Mouse (Mus musculus): ENCODE measurements at regions not wholly inside any gene's neighbourhood (a gene's known extent, or its start where the extent isn't known, plus 50 kb on each side); places are given as distances from the start of the nearest gene placed in this dataset.
A peak's percentile ranks its signal among the peaks of the same experiment; 100 is the strongest.

DNA sequence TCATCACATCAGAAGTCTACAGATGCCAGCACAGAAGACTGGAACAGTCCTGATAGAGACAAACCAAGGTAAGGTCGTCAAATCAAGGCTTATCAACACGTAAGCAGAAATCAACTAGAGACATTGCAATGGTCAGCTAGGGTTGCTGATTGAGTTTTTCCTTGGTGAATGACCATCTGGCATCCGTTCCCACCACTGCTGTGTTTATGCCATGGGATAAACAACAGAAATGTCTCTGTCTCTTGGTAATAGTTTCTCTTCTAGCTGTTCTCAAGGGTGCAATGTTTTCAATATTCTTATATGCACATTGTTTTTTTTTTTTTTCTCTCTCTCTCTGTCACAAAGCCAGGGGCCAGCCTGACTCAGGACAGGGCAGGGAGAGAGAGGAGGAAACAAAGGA lies 110.2 kb upstream of the Plxnc1 start:
- H3K4me1 ChIP-seq = no peaks in the 10 kb centered on the region
- no peaks in the 10 kb centered on the region for H3K36me3 ChIP-seq
- no peaks in the 10 kb centered on the region for H3K9me3 ChIP-seq
- no peaks in the 10 kb centered on the region for H3K27me3 ChIP-seq (replicated peaks)
- 67% methylated on average over 3 of the region's 3 CpGs for WGBS
- no peak for ATAC-seq (ENCODE audit: insufficient read depth, low FRiP score, low read depth)
- H3K4me3 ChIP-seq (replicated peaks) = no peak overlapping the region
- no peak overlapping the region for H3K9ac ChIP-seq
- H3K27ac ChIP-seq = no peak overlapping the region
- no peak overlapping the region for H3K4me2 ChIP-seq

DNA sequence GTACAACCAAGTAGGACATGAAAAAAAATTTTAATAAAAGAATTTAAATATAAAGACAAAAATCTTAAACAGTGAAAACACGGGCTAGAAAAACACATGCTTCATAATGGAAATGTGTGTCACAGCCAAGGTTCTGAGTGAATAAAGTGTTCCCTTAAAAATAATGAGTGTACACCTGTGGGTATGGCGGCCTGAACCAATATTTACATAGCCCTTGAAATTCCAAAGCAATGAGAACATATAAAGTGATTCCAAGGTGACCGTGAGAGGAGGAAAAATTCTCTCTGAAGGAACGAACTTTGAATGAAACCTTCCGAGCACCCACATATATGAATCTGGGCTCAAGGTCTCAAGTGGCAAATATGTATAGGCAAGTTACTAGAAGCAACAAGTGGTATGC lies 104.2 kb upstream of the Plxnc1 start:
- no peak overlapping the region for H3K4me3 ChIP-seq (replicated peaks)
- no peaks in the 10 kb centered on the region for H3K9me3 ChIP-seq
- no peak overlapping the region for H3K27ac ChIP-seq
- H3K36me3 ChIP-seq = no peaks in the 10 kb centered on the region
- H3K27me3 ChIP-seq (replicated peaks) = no peaks in the 10 kb centered on the region
- H3K9ac ChIP-seq = no peak overlapping the region
- no peaks in the 10 kb centered on the region for H3K4me1 ChIP-seq
- H3K4me2 ChIP-seq = no peak overlapping the region
- 64% methylated on average over 5 of the region's 5 CpGs for WGBS
- no peak for ATAC-seq (ENCODE audit: insufficient read depth, low FRiP score, low read depth)

DNA sequence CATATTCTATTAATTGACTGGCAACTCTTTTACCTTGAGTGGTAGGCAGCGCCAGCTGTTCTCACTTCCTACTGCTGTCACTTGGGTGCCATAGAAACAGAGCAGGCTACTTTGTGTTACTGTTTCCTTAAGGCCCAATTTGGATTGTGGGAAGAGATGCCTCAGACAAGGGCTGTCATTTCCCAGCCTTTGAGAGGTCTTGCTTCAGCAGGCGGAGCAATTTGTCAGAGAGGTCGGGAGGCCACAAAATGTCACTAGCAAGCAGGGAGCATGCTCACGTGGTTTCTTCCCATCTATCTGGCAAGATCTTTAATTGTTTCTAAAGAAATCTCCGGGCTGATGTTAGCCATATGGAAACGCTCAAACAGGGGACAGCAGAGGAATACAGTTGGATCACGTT lies 99.3 kb upstream of the Plxnc1 start:
- Histone ChIP-seq H3K27me3 (replicated peaks) (no peaks in the 10 kb centered on the region), H3K9me3 (no peaks in the 10 kb centered on the region), H3K36me3 (no peaks in the 10 kb centered on the region), H3K4me3 (replicated peaks) (no peak overlapping the region), H3K4me2 (no peak overlapping the region), H3K4me1 (no peaks in the 10 kb centered on the region), H3K9ac (no peak overlapping the region), H3K27ac (no peak overlapping the region)
- ATAC-seq (ENCODE audit: insufficient read depth, low FRiP score, low read depth) = peak; percentile 27; the same call in 1 of the 2 replicates
- 28% methylated on average over 7 of the region's 7 CpGs for WGBS

DNA sequence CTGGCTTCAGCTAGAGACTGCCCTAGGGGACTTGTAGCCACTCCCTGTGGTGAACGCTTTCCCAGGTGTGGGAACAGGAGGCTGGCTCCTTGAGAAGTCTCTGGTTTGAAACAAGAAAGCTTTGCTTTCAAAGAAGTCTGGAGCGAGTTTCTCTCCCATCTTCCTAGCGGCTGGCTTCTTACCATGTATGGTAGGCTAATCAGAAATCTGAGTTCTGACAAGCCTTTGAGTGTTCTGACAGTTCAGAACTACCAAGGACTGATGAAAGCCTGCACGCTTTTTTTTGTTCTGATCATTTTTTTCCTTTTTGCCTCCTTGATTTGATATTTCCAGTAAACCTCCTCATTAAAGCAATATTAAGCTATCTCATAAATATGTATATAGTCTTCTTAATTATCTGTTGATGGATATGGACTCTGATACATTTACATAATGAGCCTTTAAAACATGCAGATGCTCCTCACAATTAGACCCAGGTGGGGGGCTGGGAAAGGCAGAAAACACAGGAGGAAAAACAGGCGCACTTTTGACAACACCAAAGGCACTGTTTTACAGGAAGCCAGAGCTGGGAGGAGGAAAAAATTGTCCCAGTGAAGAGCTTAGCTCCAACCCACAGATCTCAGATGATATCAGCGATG lies 95.7 kb upstream of the Plxnc1 start:
- no peaks in the 10 kb centered on the region for H3K36me3 ChIP-seq
- H3K27me3 ChIP-seq (replicated peaks) = no peaks in the 10 kb centered on the region
- no peak overlapping the region for H3K27ac ChIP-seq
- no peaks in the 10 kb centered on the region for H3K9me3 ChIP-seq
- H3K4me2 ChIP-seq = no peak overlapping the region
- H3K9ac ChIP-seq = no peak overlapping the region
- no peaks in the 10 kb centered on the region for H3K4me1 ChIP-seq
- WGBS = 77% methylated on average over 6 of the region's 6 CpGs
- no peak overlapping the region for H3K4me3 ChIP-seq (replicated peaks)
- no peak for ATAC-seq (ENCODE audit: insufficient read depth, low FRiP score, low read depth)

DNA sequence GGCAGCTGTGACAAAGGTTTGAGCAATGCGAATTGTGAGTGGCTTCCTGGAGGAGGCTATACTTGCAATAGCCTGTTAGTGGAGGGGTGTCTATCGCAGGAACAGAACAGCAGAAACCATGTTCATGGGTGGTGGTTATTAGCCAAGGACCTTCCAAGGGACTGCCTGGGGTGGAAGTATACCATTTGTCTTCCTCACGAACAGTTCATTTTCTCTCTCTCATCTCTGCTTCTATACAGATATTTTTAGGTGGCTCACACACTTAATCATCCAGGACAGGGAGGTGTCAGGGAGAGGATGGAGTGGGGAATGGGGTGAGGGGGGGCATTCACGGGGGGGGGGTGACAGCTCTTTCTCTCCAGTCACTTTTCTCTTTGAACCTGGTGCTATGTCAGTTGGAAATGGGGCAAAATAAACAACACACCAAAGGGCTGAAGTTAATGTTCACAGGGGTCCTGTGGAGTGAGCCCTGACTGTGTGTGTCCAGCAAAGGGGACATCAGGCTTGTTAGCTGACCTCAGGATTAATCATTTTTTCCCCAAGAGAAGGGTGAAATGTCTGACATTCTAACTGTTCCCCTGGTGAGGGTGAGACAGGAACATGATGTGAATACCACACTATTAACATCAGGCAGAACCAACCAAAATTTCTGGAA lies 91.5 kb upstream of the Plxnc1 start:
- H3K4me2 ChIP-seq = no peak overlapping the region
- no peak overlapping the region for H3K27ac ChIP-seq
- H3K4me1 ChIP-seq = no peaks in the 10 kb centered on the region
- H3K4me3 ChIP-seq (replicated peaks) = no peak overlapping the region
- H3K9me3 ChIP-seq = no peaks in the 10 kb centered on the region
- 62% methylated on average over 4 of the region's 4 CpGs for WGBS
- no peaks in the 10 kb centered on the region for H3K36me3 ChIP-seq
- no peak for ATAC-seq (ENCODE audit: insufficient read depth, low FRiP score, low read depth)
- H3K27me3 ChIP-seq (replicated peaks) = no peaks in the 10 kb centered on the region
- no peak overlapping the region for H3K9ac ChIP-seq

DNA sequence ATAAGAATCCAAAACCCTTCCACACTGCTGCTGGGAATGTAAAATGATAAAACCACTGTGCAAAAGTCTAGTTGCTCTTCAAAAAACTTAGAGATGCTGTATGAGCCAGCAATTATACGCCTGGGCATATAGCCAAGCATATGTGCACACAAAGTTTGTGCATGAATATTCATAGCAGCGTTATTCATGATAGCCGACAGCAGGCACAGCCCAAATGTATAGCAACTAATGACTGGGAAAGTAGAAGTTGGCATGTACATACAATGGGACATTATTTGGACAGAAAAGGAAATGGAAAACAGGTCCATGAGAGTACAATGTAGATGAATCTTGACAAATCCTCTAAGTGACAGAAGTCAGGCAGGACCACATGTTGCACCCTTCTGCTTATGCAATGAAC lies 90.7 kb upstream of the Plxnc1 start:
- H3K4me1 ChIP-seq = no peaks in the 10 kb centered on the region
- H3K27ac ChIP-seq = no peak overlapping the region
- no peak overlapping the region for H3K4me2 ChIP-seq
- H3K36me3 ChIP-seq = no peaks in the 10 kb centered on the region
- no peak overlapping the region for H3K9ac ChIP-seq
- ATAC-seq (ENCODE audit: insufficient read depth, low FRiP score, low read depth) = no peak
- no peak overlapping the region for H3K4me3 ChIP-seq (replicated peaks)
- WGBS = 61% methylated on average over 3 of the region's 3 CpGs
- H3K27me3 ChIP-seq (replicated peaks) = no peaks in the 10 kb centered on the region
- no peaks in the 10 kb centered on the region for H3K9me3 ChIP-seq

DNA sequence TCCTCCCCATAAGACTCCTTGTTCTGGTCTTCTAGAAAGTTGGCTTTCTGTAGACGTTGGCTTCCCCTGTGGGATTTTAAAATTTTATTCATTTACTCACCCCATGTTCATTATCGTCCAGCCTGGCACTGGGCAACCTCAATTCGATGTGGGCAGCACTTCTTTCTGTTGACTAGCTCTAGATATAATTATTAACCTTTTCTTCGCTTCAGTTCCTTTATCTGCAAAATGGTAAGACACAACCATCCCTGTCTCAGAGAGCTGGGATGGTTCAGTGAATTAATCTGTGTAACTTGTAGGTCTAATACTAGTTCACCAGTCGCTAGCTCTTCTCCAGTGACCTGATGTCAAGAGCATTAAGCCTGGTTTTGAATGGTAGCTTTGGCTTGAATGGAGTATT lies 89.9 kb upstream of the Plxnc1 start:
- H3K4me2 ChIP-seq = no peak overlapping the region
- H3K27ac ChIP-seq = no peak overlapping the region
- WGBS = 85% methylated on average over 5 of the region's 5 CpGs
- no peak overlapping the region for H3K4me3 ChIP-seq (replicated peaks)
- H3K36me3 ChIP-seq = no peaks in the 10 kb centered on the region
- ATAC-seq (ENCODE audit: insufficient read depth, low FRiP score, low read depth) = no peak
- H3K9me3 ChIP-seq = no peaks in the 10 kb centered on the region
- no peak overlapping the region for H3K9ac ChIP-seq
- no peaks in the 10 kb centered on the region for H3K27me3 ChIP-seq (replicated peaks)
- H3K4me1 ChIP-seq = no peaks in the 10 kb centered on the region

DNA sequence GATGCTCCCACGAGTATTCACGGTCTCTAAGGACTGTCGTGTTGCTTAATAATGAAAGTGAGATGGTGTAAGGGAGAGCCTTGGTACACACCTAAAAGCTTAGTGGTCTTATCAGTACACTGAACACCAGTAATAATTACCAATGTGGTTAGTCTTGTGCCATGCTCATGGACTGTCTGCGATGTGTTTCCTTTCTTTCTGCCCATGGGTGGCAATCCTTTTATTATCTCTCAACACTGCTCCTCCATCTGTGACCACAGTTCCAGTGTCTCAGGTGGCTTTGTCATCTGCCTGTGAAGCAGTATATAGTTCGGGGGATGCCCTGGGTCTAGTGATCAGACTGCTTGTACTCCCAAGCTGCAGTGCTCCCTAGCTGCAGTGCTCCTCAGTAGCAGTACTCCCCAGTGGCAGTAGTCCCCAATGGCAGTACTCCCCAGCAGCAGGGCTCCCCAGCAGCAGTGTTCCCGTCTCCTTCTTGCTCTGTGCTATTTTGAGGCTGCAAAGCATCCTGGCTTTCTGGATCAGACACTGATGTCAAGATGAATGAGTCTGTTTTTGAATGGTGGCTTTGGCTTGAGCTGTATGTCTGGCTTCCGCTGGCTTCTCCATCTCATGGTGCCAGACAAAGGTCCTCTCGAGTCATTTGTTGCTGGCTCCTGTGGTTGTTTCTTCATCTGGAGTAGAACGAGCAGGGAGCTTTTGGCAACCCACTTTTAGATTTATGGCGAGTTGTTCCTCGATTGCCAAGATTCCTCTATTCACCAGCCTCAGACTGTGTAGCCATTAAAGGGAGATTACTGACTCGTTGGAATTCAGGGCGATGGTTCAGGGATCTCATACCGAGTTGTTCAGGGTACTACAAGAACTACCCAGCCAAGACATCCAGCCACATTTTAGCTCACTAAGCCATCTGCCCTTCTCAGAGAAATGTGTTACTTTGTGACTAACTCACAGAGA lies 88.4 kb upstream of the Plxnc1 start:
- no peaks in the 10 kb centered on the region for H3K4me1 ChIP-seq
- no peaks in the 10 kb centered on the region for H3K9me3 ChIP-seq
- no peak overlapping the region for H3K4me3 ChIP-seq (replicated peaks)
- H3K4me2 ChIP-seq = no peak overlapping the region
- no peak overlapping the region for H3K9ac ChIP-seq
- H3K27ac ChIP-seq = no peak overlapping the region
- no peaks in the 10 kb centered on the region for H3K27me3 ChIP-seq (replicated peaks)
- no peaks in the 10 kb centered on the region for H3K36me3 ChIP-seq
- 77% methylated on average over 14 of the region's 14 CpGs for WGBS
- ATAC-seq (ENCODE audit: insufficient read depth, low FRiP score, low read depth) = no peak

DNA sequence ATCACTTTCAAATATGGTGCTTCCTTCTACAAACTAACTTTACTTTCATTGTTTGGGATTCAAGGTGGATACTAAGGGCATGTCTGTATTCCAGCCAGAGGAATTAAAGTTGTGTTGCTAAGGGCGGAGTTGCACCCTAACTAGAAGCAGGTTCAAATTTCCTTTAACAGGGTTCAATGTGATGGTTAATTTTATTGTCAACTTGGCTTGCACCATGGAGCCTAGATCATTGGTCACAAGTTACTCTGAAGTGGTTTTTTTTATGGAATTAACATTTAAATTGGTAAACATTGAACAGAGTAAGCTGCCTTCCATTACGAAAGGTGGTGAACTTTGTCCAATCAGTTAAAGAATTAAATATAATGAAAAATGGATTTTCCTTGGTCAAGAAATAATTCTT lies 86.7 kb upstream of the Plxnc1 start:
- H3K36me3 ChIP-seq = no peaks in the 10 kb centered on the region
- no peak overlapping the region for H3K4me3 ChIP-seq (replicated peaks)
- H3K27me3 ChIP-seq (replicated peaks) = no peaks in the 10 kb centered on the region
- ATAC-seq (ENCODE audit: insufficient read depth, low FRiP score, low read depth) = no peak
- H3K27ac ChIP-seq = no peak overlapping the region
- no peak overlapping the region for H3K9ac ChIP-seq
- no peaks in the 10 kb centered on the region for H3K4me1 ChIP-seq
- no peak overlapping the region for H3K4me2 ChIP-seq
- no peaks in the 10 kb centered on the region for H3K9me3 ChIP-seq
- WGBS = 92% methylated on average over 2 of the region's 2 CpGs

DNA sequence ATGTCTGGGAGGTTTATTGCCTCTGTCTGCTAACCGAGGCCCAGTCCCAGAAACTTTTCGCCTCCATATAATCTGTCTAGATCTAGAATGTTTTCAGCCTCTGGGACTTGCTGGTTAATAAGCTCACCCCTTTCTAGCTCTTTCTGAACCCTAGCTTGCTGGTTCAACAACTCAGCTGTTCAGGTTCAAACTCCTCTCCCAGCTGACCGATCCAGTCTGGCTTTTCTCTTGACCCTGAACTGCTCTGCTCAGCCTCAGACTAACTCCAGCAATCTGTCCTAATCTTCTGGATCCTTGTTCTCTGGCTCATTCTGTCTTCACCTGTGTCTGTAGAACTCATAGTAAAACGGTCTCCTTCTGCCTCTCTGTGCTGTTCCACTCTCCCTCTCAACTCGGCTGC lies 86.2 kb upstream of the Plxnc1 start:
- 66% methylated on average over 5 of the region's 5 CpGs for WGBS
- no peak overlapping the region for H3K4me2 ChIP-seq
- no peaks in the 10 kb centered on the region for H3K4me1 ChIP-seq
- H3K27ac ChIP-seq = no peak overlapping the region
- ATAC-seq (ENCODE audit: insufficient read depth, low FRiP score, low read depth) = no peak
- no peaks in the 10 kb centered on the region for H3K27me3 ChIP-seq (replicated peaks)
- no peaks in the 10 kb centered on the region for H3K36me3 ChIP-seq
- H3K4me3 ChIP-seq (replicated peaks) = no peak overlapping the region
- H3K9ac ChIP-seq = no peak overlapping the region
- H3K9me3 ChIP-seq = no peaks in the 10 kb centered on the region

DNA sequence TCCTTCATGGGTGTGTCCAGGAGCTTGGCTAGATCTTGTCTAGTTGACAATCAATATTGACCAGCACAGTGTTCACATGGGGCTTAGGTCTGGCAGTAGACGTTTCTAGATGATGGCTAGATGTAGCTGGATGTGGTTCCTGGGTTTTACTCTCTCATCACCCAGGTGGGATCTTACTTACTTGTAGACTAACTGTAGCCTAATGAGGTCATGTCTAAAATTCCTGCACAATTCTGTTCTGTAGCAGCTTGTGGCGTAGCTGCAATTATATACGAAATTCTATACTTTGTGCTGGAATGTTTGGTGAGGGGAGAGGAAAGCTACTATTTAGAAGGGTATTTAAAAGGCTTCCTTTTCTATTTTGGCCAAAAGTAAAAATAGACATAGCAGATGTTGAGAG lies 84.9 kb upstream of the Plxnc1 start:
- Histone ChIP-seq H3K4me2 (no peak overlapping the region), H3K9ac (no peak overlapping the region), H3K36me3 (no peaks in the 10 kb centered on the region), H3K4me1 (no peaks in the 10 kb centered on the region), H3K4me3 (replicated peaks) (no peak overlapping the region), H3K9me3 (no peaks in the 10 kb centered on the region), H3K27me3 (replicated peaks) (no peaks in the 10 kb centered on the region), H3K27ac (no peak overlapping the region)
- no peak for ATAC-seq (ENCODE audit: insufficient read depth, low FRiP score, low read depth)
- WGBS = 54% methylated on average over 3 of the region's 3 CpGs

Measured in stomach, embryonic 15.5 days (tissue).